Mouse (Mus musculus) liver, adult 2 months (tissue): ENCODE measurements around the gene Egfl7. TPM values are rescaled to one million over a fixed set of nuclear protein-coding genes. Genes with fewer than 3 reads are reported as not detected.

Experiments
- DNase-seq: peaks from one replicate; pipeline ENCODE4 v3.0.0-alpha.2; 2011; ENCODE audit warnings: low read depth, low spot score; ENCODE audit errors: extremely low read depth
- H3K27ac ChIP-seq: fragments of 200-500 bp; replicated peaks from 2 replicates; pipeline ENCODE4 v1.5.1; 2012; ENCODE audit warnings: low read depth, mild to moderate bottlenecking, control low read depth, inconsistent platforms, low read length; ENCODE audit not compliant: insufficient read depth
- H3K27me3 ChIP-seq: fragments of 200-500 bp; 2 replicates; pipeline ENCODE4 v1.6.1; 2012; ENCODE audit warnings: mild to moderate bottlenecking, moderate library complexity, low read length, inconsistent platforms; ENCODE audit not compliant: control insufficient read depth, insufficient read depth
- H3K36me3 ChIP-seq: fragments of 200-500 bp; 2 replicates; pipeline ENCODE4 v1.6.1; 2012; ENCODE audit warnings: low read length, inconsistent platforms; ENCODE audit not compliant: control insufficient read depth, insufficient read depth
- H3K4me1 ChIP-seq: fragments of 200-500 bp; 2 replicates; pipeline ENCODE4 v1.6.1; 2011; ENCODE audit warnings: low read length; ENCODE audit not compliant: control insufficient read depth, insufficient read depth
- H3K4me3 ChIP-seq: fragments of 200-500 bp; 2 replicates; pipeline ENCODE4 v1.5.1; 2011; ENCODE audit warnings: low read depth, mild to moderate bottlenecking, control low read depth, low read length, moderate library complexity; ENCODE audit not compliant: insufficient read depth
- H3K79me2 ChIP-seq: fragments of 200-500 bp; 2 replicates; pipeline ENCODE4 v1.6.1; 2012; ENCODE audit warnings: inconsistent platforms, mild to moderate bottlenecking, low read length, moderate library complexity; ENCODE audit not compliant: control insufficient read depth, insufficient read depth
- H3K9ac ChIP-seq: fragments of 200-500 bp; 2 replicates; pipeline ENCODE4 v1.6.1; 2012; ENCODE audit warnings: low read depth, mild to moderate bottlenecking, control low read depth, inconsistent platforms, low read length
- CTCF ChIP-seq: fragments of 200-500 bp; IDR thresholded peaks from 2 replicates; pipeline ENCODE4 v1.5.1; 2011; ENCODE audit warnings: low read depth, low read length, control low read depth
- POLR2A ChIP-seq: fragments of 200-500 bp; IDR thresholded peaks from 2 replicates; pipeline ENCODE4 v1.6.1; 2011; ENCODE audit warnings: low read length, control low read depth; ENCODE audit not compliant: insufficient read depth; ENCODE audit errors: extremely low read depth
- WGBS: fragments of 180-500 bp; shearing (Covaris S2); methylation state at CpG from one replicate; pipeline ENCODE4 v1.1.7; 2018; 5-methylcytosine and 5-hydroxymethylcytosine counted together
- polyA plus RNA-seq: library from polyadenylated mRNA; depleted of rRNA; stranded (reverse); fragments of >200 nt; gene quantifications from 2 replicates; pipeline ENCODE4 v1.2.3, GENCODE M21; 2012
- total RNA-seq: library from RNA; depleted of rRNA; stranded (reverse); fragments of >200 nt; gene quantifications from 2 replicates; pipeline ENCODE4 v1.2.3, GENCODE M21; 2014

Egfl7 gene
- total and polyA plus RNA-seq, 2 experiments: 58.6 to 90.0 TPM

DNA sequence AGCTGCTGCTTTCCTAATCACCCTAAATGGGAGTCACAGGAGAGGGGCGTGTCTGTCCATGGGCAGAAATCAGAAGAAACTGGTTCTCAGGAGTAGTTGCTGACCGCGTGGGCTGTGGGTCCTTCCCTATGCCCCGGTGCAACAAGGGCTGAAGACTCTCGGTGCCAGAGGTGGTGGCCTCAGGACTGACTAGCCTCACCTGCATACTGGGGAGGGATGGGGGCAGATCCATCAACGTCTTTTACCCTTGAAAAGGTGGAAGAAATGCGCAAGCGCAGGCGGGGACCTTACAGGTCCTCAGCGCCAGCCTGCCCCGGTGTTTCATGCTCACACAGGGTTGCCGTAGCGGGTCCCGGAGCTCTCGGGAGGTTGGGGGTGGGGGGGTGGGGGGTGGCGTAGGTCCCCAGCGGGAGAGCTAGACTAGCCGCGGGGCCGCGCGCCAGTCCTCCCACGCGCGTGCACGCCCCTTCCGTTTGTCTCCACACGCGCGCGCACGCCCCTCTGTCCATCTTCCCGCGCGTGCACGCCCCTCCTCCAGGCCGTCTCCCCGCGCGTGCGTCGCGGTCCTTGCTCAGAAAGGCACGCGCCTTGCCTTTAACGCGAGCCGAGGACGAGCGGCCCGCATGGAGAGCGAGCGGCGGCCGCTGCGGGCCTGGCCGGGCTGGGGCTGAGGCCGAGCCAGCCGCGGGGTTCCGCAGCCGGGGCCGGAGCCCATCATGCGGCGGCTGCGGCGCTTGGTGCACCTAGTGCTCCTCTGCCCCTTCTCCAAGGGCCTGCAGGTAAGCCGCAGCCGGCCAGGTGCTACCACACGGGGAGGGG lies 48.3 kb downstream of the Egfl7 start, which contains the start of gene Fam69b:
Fam69b (plus strand) TSS at position 537 of the 819 bp plus-strand sequence.
- DNase-seq: no peak
- 3% methylated on average over 68 of the region's 70 CpGs for WGBS
- no peak within 1 kb of the TSS for H3K27ac ChIP-seq

DNA sequence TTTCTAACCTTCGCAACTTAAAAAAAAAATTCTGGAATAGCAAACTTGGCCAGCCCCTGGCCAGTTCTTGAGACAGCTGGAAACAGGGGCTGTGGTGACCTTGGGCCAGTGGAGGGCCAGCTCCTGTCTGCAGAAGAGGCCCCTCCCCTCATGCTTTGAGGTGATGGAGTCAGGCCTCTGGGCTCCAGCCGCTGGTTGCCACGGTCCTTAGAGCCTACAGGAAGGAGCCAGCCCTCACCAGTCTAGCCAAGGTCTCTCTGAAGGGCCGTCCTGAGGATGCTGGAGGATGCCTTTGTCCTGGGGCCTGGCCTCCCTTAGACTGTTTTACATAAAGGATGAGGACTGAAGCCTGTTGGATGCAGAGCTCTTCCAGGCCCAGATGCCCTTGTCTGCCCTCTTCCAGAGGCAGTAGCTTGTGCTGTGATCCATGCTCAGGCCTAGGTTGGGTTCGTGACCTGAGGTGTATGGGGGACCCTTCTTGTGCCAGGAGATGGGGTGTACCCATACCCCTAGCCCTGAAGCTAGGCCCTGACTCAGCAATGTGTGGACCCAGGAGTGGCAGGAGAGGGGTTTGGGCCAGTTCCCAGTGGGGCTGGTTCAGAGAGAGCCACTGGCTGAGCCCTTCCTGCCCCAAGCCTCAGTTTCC lies 49.1 kb downstream of the Egfl7 start:
- peaks cover 3% of the 10 kb centered on the region; the same call in 1 of the 2 replicates for H3K27me3 ChIP-seq
- TF ChIP-seq CTCF (no peak), POLR2A (no peak)
- H3K4me3 ChIP-seq: peak overlapping the region; percentile 53; the same call in 1 of the 2 replicates
- H3K79me2 ChIP-seq: no peaks in the 10 kb centered on the region
- WGBS: 59% methylated on average over 5 of the region's 5 CpGs
- DNase-seq: no peak
- H3K4me1 ChIP-seq: no peaks in the 10 kb centered on the region
- H3K9ac ChIP-seq: peak overlapping the region; percentile 72; the same call in 1 of the 2 replicates
- no peaks in the 10 kb centered on the region for H3K36me3 ChIP-seq
- no peak overlapping the region for H3K27ac ChIP-seq

More for the DNA sequence above, 48.3 kb downstream of the Egfl7 start, which contains the start of gene Fam69b:
- H3K4me3 ChIP-seq: peak within 1 kb of the TSS; percentile 53
- peak within 1 kb of the TSS; percentile 72 for H3K9ac ChIP-seq
- H3K79me2 ChIP-seq: no peaks in the 10 kb centered on the region
- TF ChIP-seq CTCF: no peak
- no peak for TF ChIP-seq POLR2A
- H3K27me3 ChIP-seq: peaks cover 3% of the 10 kb centered on the region; the same call in 1 of the 2 replicates
- no peaks in the 10 kb centered on the region for H3K4me1 ChIP-seq
- H3K36me3 ChIP-seq: no peaks in the 10 kb centered on the region

DNA sequence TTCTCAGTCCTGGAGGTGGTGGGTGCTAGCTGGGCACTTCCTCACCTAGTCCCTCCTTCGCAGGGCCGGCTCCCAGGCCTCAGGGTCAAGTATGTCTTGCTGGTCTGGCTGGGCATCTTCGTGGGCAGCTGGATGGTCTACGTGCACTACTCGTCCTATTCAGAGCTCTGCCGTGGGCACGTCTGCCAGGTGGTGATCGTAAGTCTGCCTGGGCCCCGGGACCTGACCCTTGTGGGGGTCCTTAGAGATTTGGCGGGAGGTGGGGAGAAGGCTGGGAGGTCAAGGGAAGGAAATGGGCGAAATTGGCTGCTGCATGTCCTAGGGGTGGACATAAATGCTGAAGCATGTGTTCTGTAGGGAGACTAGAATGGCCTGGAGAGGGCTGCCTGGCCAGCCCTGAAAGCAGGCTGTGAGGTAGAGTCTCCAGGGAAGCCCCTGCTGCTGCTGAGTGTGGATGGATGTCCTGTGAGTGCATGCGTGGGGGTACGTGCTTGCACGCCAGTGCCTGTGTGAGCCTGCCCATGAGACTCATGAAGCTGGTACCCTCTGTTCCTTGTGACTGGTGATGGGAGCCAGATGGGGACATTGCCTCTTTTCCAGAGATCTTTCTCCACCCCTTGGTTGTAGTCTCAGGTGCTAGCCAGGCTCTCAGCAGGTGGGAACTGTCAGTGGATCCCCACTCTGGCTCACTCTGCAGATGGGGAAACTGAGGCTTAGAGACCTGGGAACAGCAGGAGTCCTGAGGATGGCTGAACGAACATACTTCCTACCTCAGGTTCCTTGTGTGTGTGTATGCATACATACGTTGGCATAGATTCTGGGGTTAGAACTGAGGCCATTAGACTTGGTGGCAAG lies 53.0 kb downstream of the Egfl7 start:
- no peaks in the 10 kb centered on the region for H3K4me1 ChIP-seq
- H3K27ac ChIP-seq: no peak overlapping the region
- no peak for DNase-seq
- 88% methylated on average over 16 of the region's 16 CpGs for WGBS
- no peak overlapping the region for H3K9ac ChIP-seq
- H3K27me3 ChIP-seq: peaks cover 2% of the 10 kb centered on the region; the same call in 1 of the 2 replicates
- H3K36me3 ChIP-seq: peaks cover 15% of the 10 kb centered on the region
- H3K4me3 ChIP-seq: no peak overlapping the region
- TF ChIP-seq POLR2A (no peak), CTCF (no peak)
- no peaks in the 10 kb centered on the region for H3K79me2 ChIP-seq

DNA sequence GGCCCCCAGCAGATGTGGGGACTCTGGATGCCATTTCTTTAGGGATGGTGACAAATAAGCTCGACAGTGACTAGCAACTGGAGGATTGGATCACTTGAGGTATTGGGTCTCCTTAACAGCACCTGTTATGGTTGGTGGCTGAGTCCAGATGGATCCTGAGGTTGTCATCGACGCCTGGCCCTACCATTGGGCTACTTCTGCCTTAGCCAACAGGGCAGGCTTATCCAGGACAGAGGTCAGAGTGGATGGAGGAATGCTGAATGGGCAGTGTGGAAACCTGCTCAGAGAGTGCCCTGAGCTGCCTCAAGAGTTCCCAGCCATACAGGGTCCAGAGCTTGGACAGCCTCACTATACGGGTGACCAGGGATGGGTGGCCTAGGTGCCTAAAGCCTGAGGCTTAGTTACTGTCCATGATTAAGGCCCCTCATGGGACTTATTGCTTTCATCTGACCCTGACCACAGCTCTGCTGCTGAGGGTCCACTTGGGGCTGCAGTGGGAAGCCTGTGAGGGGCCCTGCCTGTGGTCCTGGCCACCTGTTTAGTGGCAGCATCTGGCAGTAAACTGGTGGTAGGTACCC lies 54.2 kb downstream of the Egfl7 start:
- WGBS: 73% methylated on average over 4 of the region's 4 CpGs
- no peak overlapping the region for H3K9ac ChIP-seq
- peaks cover 5% of the 10 kb centered on the region; the same call in 1 of the 2 replicates for H3K4me1 ChIP-seq
- no peak overlapping the region for H3K4me3 ChIP-seq
- peaks cover 17% of the 10 kb centered on the region for H3K36me3 ChIP-seq
- no peak for DNase-seq
- H3K79me2 ChIP-seq: no peaks in the 10 kb centered on the region
- H3K27ac ChIP-seq: no peak overlapping the region
- H3K27me3 ChIP-seq: no peaks in the 10 kb centered on the region
- TF ChIP-seq CTCF (no peak), POLR2A (no peak)
